Mouse (Mus musculus) heart, postnatal 0 days (tissue): ENCODE measurements at regions not wholly inside any gene's neighbourhood (a gene's known extent, or its start where the extent isn't known, plus 50 kb on each side); places are given as distances from the start of the nearest gene placed in this dataset.

Experiments
- CTCF ChIP-seq: IDR thresholded peaks from 2 replicates; pipeline ENCODE4 v1.5.1; 2016; ENCODE audit warnings: antibody characterized with exemption, control low read depth, low read depth
- EP300 ChIP-seq: IDR thresholded peaks from 2 replicates; pipeline ENCODE4 v1.6.1; 2016; ENCODE audit warnings: antibody characterized with exemption, low read depth

DNA sequence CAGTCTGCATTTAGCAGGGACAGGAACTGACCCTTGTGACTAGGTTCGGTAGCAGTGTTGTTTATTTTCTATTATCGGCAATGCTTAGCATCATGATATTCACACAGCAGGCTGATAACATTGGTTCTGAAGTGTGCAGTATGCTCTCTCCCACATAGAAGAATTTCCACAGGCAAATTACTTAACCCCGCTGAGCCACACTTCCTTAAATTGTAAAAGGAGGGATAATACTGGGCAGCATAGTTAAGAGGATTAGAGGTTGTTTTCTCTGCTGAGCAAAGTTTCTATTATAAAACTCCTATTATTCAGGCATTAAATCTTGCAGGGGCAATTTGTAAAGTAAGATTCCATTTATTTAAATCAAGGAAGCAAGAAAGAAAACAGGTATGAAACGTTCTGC lies 489.4 kb upstream of the Arpp21 start:
- TF ChIP-seq CTCF (no peak), EP300 (no peak)
